Mouse (Mus musculus) kidney, adult 2 months (tissue): ENCODE data around the gene Iars2. TPM values are rescaled to one million over a fixed set of nuclear protein-coding genes. Genes with fewer than 3 reads are reported as not detected.

ENCODE experiments used
- DNase-seq: peaks from one replicate; pipeline ENCODE4 v3.0.0; 2021
- H3K27ac ChIP-seq: fragments of 200-500 bp; 2 replicates; pipeline ENCODE4 v1.5.1; 2012; ENCODE audit warnings: low read depth, low read length, control low read depth, inconsistent platforms; ENCODE audit not compliant: insufficient read depth
- H3K27me3 ChIP-seq: fragments of 200-500 bp; replicated peaks from 2 replicates; pipeline ENCODE4 v1.6.1; 2012; ENCODE audit warnings: mild to moderate bottlenecking, moderate library complexity, low read length, inconsistent platforms; ENCODE audit not compliant: control insufficient read depth, insufficient read depth
- H3K36me3 ChIP-seq: fragments of 200-500 bp; 2 replicates; pipeline ENCODE4 v1.6.1; 2012; ENCODE audit warnings: mild to moderate bottlenecking, moderate library complexity, low read length, inconsistent platforms; ENCODE audit not compliant: control insufficient read depth, insufficient read depth
- H3K4me1 ChIP-seq: fragments of 200-500 bp; 2 replicates; pipeline ENCODE4 v1.6.1; 2011; ENCODE audit warnings: low read length; ENCODE audit not compliant: control insufficient read depth, insufficient read depth
- H3K4me3 ChIP-seq: fragments of 200-500 bp; 2 replicates; pipeline ENCODE4 v1.5.1; 2011; ENCODE audit warnings: mild to moderate bottlenecking, low read depth, low read length, control low read depth; ENCODE audit not compliant: insufficient read depth
- CTCF ChIP-seq: fragments of 200-500 bp; conservative IDR thresholded peaks from 2 replicates; pipeline ENCODE4 v1.5.1; 2011; ENCODE audit warnings: low read depth, mild to moderate bottlenecking, control low read depth, low read length, moderate library complexity, mixed read lengths; ENCODE audit not compliant: insufficient read depth, insufficient read length
- POLR2A ChIP-seq: fragments of 200-500 bp; IDR thresholded peaks from one replicate; pipeline ENCODE4 v1.6.1; 2011; ENCODE audit warnings: low read depth, low read length, control low read depth
- WGBS: fragments of 180-500 bp; shearing (Covaris S2); methylation state at CpG from one replicate; pipeline ENCODE4 v1.1.7; 2018; 5-methylcytosine and 5-hydroxymethylcytosine counted together
- polyA plus RNA-seq: library from polyadenylated mRNA; depleted of rRNA; stranded (reverse); fragments of >200 nt; gene quantifications from 2 replicates; pipeline ENCODE4 v1.2.3, GENCODE M21; 2012

Gene Iars2
- polyA plus RNA-seq, 1 experiment = 37.7 TPM

GRCm38 (mm10) chr1:185311949-185312348 lies 17.2 kb downstream of the Iars2 start:
- Histone ChIP-seq H3K36me3 (no peaks in the 10 kb centered on the region; the same call in 1 of the 2 replicates), H3K4me1 (no peaks in the 10 kb centered on the region), H3K27me3 (no peaks in the 10 kb centered on the region), H3K4me3 (no peak overlapping the region), H3K27ac (no peak overlapping the region)
- 87% methylated on average over 9 of the region's 9 CpGs for WGBS
- TF ChIP-seq CTCF (no peak), POLR2A (no peak)
- DNase-seq = no peak

- TF ChIP-seq POLR2A = no peak
- no peak for TF ChIP-seq CTCF
- no peaks in the 10 kb centered on the region for H3K4me1 ChIP-seq
- H3K27ac ChIP-seq = no peak overlapping the region
- peak; percentile 24 for DNase-seq
- 64% methylated on average over 4 of the region's 4 CpGs for WGBS
- no peaks in the 10 kb centered on the region; the same call in 1 of the 2 replicates for H3K36me3 ChIP-seq
- H3K27me3 ChIP-seq = no peaks in the 10 kb centered on the region
- no peak overlapping the region for H3K4me3 ChIP-seq
Measured at GRCm38 (mm10) chr1:185308908-185309307, 20.3 kb downstream of the Iars2 start.

- 97% methylated on average over 2 of the region's 2 CpGs for WGBS
- no peaks in the 10 kb centered on the region for H3K4me1 ChIP-seq
- H3K27ac ChIP-seq = no peak overlapping the region
- TF ChIP-seq CTCF (no peak), POLR2A (no peak)
- no peak overlapping the region for H3K4me3 ChIP-seq
- no peaks in the 10 kb centered on the region for H3K27me3 ChIP-seq
- no peak for DNase-seq
- H3K36me3 ChIP-seq = no peaks in the 10 kb centered on the region; the same call in 1 of the 2 replicates
Measured at GRCm38 (mm10) chr1:185308334-185308733, 20.9 kb downstream of the Iars2 start.

GRCm38 (mm10) chr1:185307645-185308044 lies 21.6 kb downstream of the Iars2 start:
- TF ChIP-seq CTCF (no peak), POLR2A (no peak)
- no peak overlapping the region for H3K4me3 ChIP-seq
- no peaks in the 10 kb centered on the region for H3K4me1 ChIP-seq
- 84% methylated on average over 7 of the region's 7 CpGs for WGBS
- no peaks in the 10 kb centered on the region; the same call in none of the 2 replicates for H3K36me3 ChIP-seq
- H3K27me3 ChIP-seq = no peaks in the 10 kb centered on the region
- no peak for DNase-seq
- H3K27ac ChIP-seq = no peak overlapping the region

GRCm38 (mm10) chr1:185306836-185307235 lies 22.4 kb downstream of the Iars2 start:
- Histone ChIP-seq H3K36me3 (no peaks in the 10 kb centered on the region; the same call in none of the 2 replicates), H3K27ac (no peak overlapping the region), H3K4me3 (no peak overlapping the region), H3K4me1 (no peaks in the 10 kb centered on the region), H3K27me3 (no peaks in the 10 kb centered on the region)
- DNase-seq = no peak
- WGBS = 97% methylated on average over 12 of the region's 12 CpGs
- TF ChIP-seq CTCF (no peak), POLR2A (no peak)

- Histone ChIP-seq H3K36me3 (no peaks in the 10 kb centered on the region; the same call in 1 of the 2 replicates), H3K27me3 (no peaks in the 10 kb centered on the region), H3K4me1 (no peaks in the 10 kb centered on the region), H3K4me3 (no peak overlapping the region), H3K27ac (no peak overlapping the region)
- 96% methylated on average over 6 of the region's 6 CpGs for WGBS
- DNase-seq = no peak
- TF ChIP-seq CTCF = no peak
- no peak for TF ChIP-seq POLR2A
Measured at GRCm38 (mm10) chr1:185302816-185303215, 26.4 kb downstream of the Iars2 start.

- no peak for TF ChIP-seq POLR2A
- no peak for TF ChIP-seq CTCF
- no peaks in the 10 kb centered on the region for H3K4me1 ChIP-seq
- H3K36me3 ChIP-seq = peaks cover 3% of the 10 kb centered on the region; the same call in 1 of the 2 replicates
- H3K27ac ChIP-seq = no peak overlapping the region
- 89% methylated on average over 8 of the region's 8 CpGs for WGBS
- H3K4me3 ChIP-seq = no peak overlapping the region
- peak; percentile 23 for DNase-seq
- no peaks in the 10 kb centered on the region for H3K27me3 ChIP-seq
Measured at GRCm38 (mm10) chr1:185298496-185298895, 30.7 kb downstream of the Iars2 start.
